Mouse (Mus musculus) layer of hippocampus, adult 6 months (tissue): ENCODE results near the gene Gm3238. TPM values are rescaled to one million over a fixed set of nuclear protein-coding genes. Genes with fewer than 3 reads are reported as not detected.

Experiments used
- long read RNA-seq, 2 experiments: library from polyadenylated mRNA; unstranded; transcript quantifications; one replicate each; pipeline ENCODE4 v2.0.0; 2019 to 2020
- polyA plus RNA-seq: library from polyadenylated mRNA; unstranded; fragments of <200 nt; fragmentation: Nextera tagmentation; gene quantifications from 2 replicates; pipeline ENCODE4 v1.2.3, GENCODE M21; 2021

The Gm3238 gene
- not detected in 2 replicates for polyA plus RNA-seq
- long read RNA-seq, experiment 1: 0 reads
- long read RNA-seq, experiment 2: 0 reads

DNA sequence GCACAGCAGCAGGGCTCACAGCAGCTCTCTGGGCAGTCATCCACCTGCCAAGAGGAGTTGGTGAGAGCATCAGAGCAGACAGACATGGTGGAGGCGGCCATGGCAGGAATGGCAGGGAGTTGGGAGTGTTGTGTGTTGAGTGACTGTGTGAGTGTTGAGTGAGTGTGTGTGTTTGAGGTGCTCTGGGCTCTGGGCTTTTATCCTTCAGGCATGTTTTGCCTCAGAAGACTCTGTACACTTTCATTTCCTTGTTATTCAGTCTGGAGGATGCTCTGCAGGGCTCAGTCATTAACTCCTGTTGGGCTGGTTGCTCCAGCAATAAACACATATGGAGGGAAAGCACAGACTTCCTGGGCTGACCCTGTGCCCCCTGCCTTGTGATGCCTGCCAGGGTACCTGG, at the start of gene Gm3238:
Gene Gm3238 (minus strand): TSS at position 101 of the 400 bp plus-strand sequence.

DNA sequence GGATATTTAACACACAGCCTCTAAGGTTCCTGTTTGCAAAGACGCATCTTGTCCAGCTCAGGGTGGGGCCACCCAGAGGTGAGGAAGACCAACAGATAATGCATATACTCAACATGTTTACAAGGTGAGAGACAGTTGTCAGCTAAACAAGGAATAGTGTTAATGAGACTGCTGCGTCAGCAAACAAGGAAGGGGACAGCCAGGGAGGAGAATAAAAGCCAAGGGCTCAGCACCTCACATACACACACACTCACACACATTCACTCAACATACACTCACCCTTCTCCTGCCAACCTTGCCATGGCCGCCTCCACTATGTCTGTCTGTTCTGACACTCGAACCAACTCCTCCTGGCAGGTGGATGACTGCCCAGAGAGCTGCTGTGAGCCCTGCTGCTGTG, 43.3 kb upstream of the Gm3238 start, which contains the start of gene Gm2696:
Gene Gm2696 (plus strand): TSS at position 301 of the 400 bp plus-strand sequence.

DNA sequence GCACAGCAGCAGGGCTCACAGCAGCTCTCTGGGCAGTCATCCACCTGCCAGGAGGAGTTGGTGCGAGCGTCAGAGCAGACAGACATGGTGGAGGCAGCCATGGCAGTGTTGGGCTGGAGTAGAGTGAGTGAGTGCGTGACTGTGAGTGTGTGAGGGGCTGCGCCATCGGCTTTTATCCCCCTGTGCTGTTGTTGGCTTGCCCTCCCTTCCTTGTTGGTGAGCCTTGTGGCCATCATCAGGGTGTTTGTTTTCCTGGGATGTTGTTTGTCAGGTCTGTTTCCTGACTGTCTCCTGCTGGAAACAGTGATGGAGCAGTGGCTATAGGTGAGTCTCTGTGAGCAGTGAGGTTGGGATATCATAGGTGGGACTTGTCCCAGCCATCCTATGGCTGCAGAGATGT, 40.6 kb upstream of the Gm3238 start, which contains the start of gene Gm9507:
Gene Gm9507 (minus strand): TSS at position 101 of the 400 bp plus-strand sequence.

DNA sequence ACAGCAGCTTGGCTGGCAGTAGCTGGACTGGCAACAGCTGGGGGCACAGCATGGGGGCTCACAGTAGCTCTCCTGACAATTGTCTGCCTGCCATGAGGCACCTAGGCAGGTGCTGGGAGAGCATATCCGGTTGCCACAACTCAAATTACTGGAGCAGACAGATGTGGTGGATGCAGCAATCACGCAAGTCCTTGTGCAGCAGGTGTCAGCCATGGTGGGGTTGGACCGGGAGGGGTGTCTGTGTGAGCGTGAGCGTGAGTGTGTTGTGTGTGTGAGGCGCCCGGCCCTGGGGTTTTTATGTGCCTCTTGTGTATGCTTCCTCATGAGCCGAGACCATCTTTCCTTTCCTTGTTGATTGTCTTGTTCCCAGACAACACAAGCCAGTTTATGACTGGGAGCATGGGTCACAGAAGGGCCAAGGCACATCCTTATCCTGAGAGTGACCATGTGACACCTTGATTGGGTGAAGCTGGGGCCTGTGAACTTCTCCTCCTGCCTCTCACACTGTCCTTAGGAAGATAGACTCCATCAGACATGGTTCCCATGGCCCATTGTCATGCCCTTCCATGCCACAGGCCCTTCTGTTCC, 27.9 kb upstream of the Gm3238 start, which contains the start of gene Gm19668:
Gene Gm19668 (minus strand): TSS at position 213 of the 588 bp plus-strand sequence.

GRCm38 (mm10) chr10:77794976-77795375, 23.9 kb upstream of the Gm3238 start, which contains the start of gene Gm9639:
Gm9639 (minus strand) TSS chr10:77795076.

GRCm38 (mm10) chr10:77787876-77788275, 16.8 kb upstream of the Gm3238 start, which contains the start of gene Gm7137:
Gm7137 (minus strand) TSS chr10:77788200.

GRCm38 (mm10) chr10:77782442-77782841, 11.3 kb upstream of the Gm3238 start, which contains the start of gene Gm3250:
Gm3250 (minus strand) TSS chr10:77782542.

GRCm38 (mm10) chr10:77776844-77777243, 5.7 kb upstream of the Gm3238 start, which contains the start of gene Gm7138:
Gm7138 (minus strand) TSS chr10:77776944.

GRCm38 (mm10) chr10:77759582-77759981, 11.5 kb downstream of the Gm3238 start, which contains the start of gene Gm3233:
Gm3233 (minus strand) TSS chr10:77759682.

DNA sequence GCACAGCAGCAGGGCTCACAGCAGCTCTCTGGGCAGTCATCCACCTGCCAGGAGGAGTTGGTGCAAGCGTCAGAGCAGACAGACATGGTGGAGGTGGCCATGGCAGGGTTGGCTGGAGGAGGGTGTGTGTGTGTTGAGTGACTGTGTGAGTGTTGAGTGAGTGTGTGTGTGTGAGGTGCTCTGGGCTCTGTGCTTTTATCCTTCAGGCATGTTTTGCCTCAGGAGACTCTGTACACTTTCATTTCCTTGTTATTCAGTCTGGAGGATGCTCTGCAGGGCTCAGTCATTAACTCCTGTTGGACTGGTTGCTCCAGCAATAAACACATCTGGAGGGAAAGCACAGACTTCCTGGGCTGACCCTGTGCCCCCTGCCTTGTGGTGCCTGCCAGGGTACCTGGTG, 19.9 kb downstream of the Gm3238 start, which contains the start of gene Gm9736:
Gene Gm9736 (minus strand): TSS at position 101 of the 400 bp plus-strand sequence.

GRCm38 (mm10) chr10:77741924-77742688, 29.0 kb downstream of the Gm3238 start, which contains the start of gene Gm18596:
Gm18596 (minus strand) TSS chr10:77742638.

DNA sequence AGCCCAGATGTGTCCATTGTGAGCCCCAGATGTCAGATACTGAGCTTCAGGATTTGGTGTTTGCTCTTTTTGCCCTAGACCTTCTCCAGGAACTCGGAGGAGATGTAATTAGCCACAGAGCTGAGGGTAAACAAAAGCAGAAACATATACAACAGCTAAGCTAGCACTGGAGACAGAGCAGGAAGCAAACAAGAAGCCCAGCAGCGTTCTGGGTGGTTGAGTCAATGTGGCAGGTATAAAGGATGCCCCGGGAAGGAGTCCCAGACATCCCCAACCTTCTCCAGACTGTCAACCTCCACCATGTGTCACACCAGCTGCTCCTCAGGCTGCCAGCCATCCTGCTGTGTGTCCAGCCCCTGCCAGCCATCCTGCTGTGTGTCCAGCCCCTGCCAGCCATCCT, 44.9 kb downstream of the Gm3238 start, which contains the start of gene Gm10100:
Gene Gm10100 (plus strand): TSS at position 301 of the 400 bp plus-strand sequence.

Other genes starting within 250 kb of the Gm3238 start
- gene Itgb2, start 241.1 kb downstream of the Gm3238 start, polyA plus RNA-seq: 6.9 and 7.4 TPM in 2 replicates
- 78.1 and 78.4 TPM in 2 replicates for gene Pttg1ip, start 189.6 kb downstream of the Gm3238 start, polyA plus RNA-seq
- 138 and 169 TPM in 2 replicates for gene Sumo3, start 165.2 kb downstream of the Gm3238 start, polyA plus RNA-seq
- 2.2 and 4.3 TPM in 2 replicates for gene Gm49325, start 165.1 kb downstream of the Gm3238 start, polyA plus RNA-seq
- gene Ube2g2, start 149.1 kb downstream of the Gm3238 start, polyA plus RNA-seq: 64.6 and 69.3 TPM in 2 replicates
- 0.09 and 0.26 TPM in 2 replicates for gene Tspear, start 84.8 kb downstream of the Gm3238 start, polyA plus RNA-seq
- not detected in 2 replicates for gene Gm19402, start 80.6 kb downstream of the Gm3238 start, polyA plus RNA-seq
- not detected in 2 replicates for gene Gm9508, start 74.1 kb downstream of the Gm3238 start, polyA plus RNA-seq
- gene Gm10272, start 64.7 kb downstream of the Gm3238 start, polyA plus RNA-seq: not detected in 2 replicates
- not detected in 2 replicates for gene Gm10024, start 59.9 kb downstream of the Gm3238 start, polyA plus RNA-seq
- gene Gm10142, start 55.5 kb downstream of the Gm3238 start, polyA plus RNA-seq: not detected in 2 replicates
- gene Krtap12-1, start 50.7 kb downstream of the Gm3238 start, polyA plus RNA-seq: not detected in 2 replicates
- gene Gm10100, start 44.8 kb downstream of the Gm3238 start, polyA plus RNA-seq: not detected in 2 replicates
- gene Gm18596, start 28.7 kb downstream of the Gm3238 start, polyA plus RNA-seq: not detected in 2 replicates
- not detected in 2 replicates for gene Gm9736, start 20.0 kb downstream of the Gm3238 start, polyA plus RNA-seq
- gene Gm3233, start 11.6 kb downstream of the Gm3238 start, polyA plus RNA-seq: not detected in 2 replicates
- not detected in 2 replicates for gene Gm7138, start 5.6 kb upstream of the Gm3238 start, polyA plus RNA-seq
- not detected in 2 replicates for gene Gm3250, start 11.2 kb upstream of the Gm3238 start, polyA plus RNA-seq
- not detected in 2 replicates for gene Gm7137, start 16.9 kb upstream of the Gm3238 start, polyA plus RNA-seq
- not detected in 2 replicates for gene Gm9639, start 23.8 kb upstream of the Gm3238 start, polyA plus RNA-seq
- not detected in 2 replicates for gene Gm19668, start 27.8 kb upstream of the Gm3238 start, polyA plus RNA-seq
- not detected in 2 replicates for gene Gm9507, start 40.5 kb upstream of the Gm3238 start, polyA plus RNA-seq
- gene Gm2696, start 43.4 kb upstream of the Gm3238 start, polyA plus RNA-seq: not detected in 2 replicates
- not detected in 2 replicates for gene Krtap10-4, start 55.8 kb upstream of the Gm3238 start, polyA plus RNA-seq
- gene Krtap10-10, start 64.6 kb upstream of the Gm3238 start, polyA plus RNA-seq: not detected in 2 replicates
- not detected in 2 replicates for gene Gm36176, start 75.5 kb upstream of the Gm3238 start, polyA plus RNA-seq
- gene Gm10318, start 81.5 kb upstream of the Gm3238 start, polyA plus RNA-seq: not detected in 2 replicates
- not detected in 2 replicates for gene Gm3285, start 90.7 kb upstream of the Gm3238 start, polyA plus RNA-seq
- 2.7 and 2.9 TPM in 2 replicates for gene Lrrc3, start 131.2 kb upstream of the Gm3238 start, polyA plus RNA-seq
- 5.7 and 6.1 TPM in 2 replicates for gene Trpm2, start 199.2 kb upstream of the Gm3238 start, polyA plus RNA-seq
- 52.6 and 57.3 TPM in 2 replicates for gene 1810043G02Rik, start 207.2 kb upstream of the Gm3238 start, polyA plus RNA-seq
- gene Pfkl, start 238.8 kb upstream of the Gm3238 start, polyA plus RNA-seq: 99.5 and 116 TPM in 2 replicates